Mouse (Mus musculus) neural tube, embryonic 12.5 days (tissue): Measurements from ENCODE around the gene Zfp93. TPM values are rescaled to one million over a fixed set of nuclear protein-coding genes. Genes with fewer than 3 reads are reported as not detected.

Source experiments
- ATAC-seq: fragments of 200-750 bp; cut with Nextera tagmentation; 2 replicates; pipeline ENCODE4 v1.8.0; 2017; ENCODE audit warnings: low read depth, mild to moderate bottlenecking, moderate TSS enrichment, moderate library complexity; ENCODE audit not compliant: low FRiP score
- H3K27ac ChIP-seq: fragments of 300-500 bp; sonication (generic); 2 replicates; pipeline ENCODE4 v1.5.1; 2016
- H3K27me3 ChIP-seq: fragments of 300-500 bp; sonication (generic); replicated peaks from 2 replicates; pipeline ENCODE4 v1.6.1; 2016; ENCODE audit warnings: mild to moderate bottlenecking
- H3K36me3 ChIP-seq: fragments of 300-500 bp; sonication (generic); 2 replicates; pipeline ENCODE4 v1.6.1; 2016; ENCODE audit warnings: mild to moderate bottlenecking
- H3K4me1 ChIP-seq: fragments of 300-500 bp; sonication (generic); 2 replicates; pipeline ENCODE4 v1.6.1; 2016
- H3K4me2 ChIP-seq: fragments of 300-500 bp; sonication (generic); replicated peaks from 2 replicates; pipeline ENCODE4 v1.6.1; 2016; ENCODE audit warnings: mild to moderate bottlenecking
- H3K4me3 ChIP-seq: fragments of 300-500 bp; sonication (generic); 2 replicates; pipeline ENCODE4 v1.5.1; 2016
- H3K9ac ChIP-seq: fragments of 300-500 bp; sonication (generic); 2 replicates; pipeline ENCODE4 v1.6.1; 2016; ENCODE audit warnings: mild to moderate bottlenecking
- H3K9me3 ChIP-seq: fragments of 300-500 bp; sonication (generic); 2 replicates; pipeline ENCODE4 v1.6.1; 2016; ENCODE audit warnings: mild to moderate bottlenecking
- WGBS: fragments of 180-500 bp; shearing (Covaris S2); methylation state at CpG from one replicate; pipeline ENCODE4 v1.1.7; 2016; 5-methylcytosine and 5-hydroxymethylcytosine counted together
- polyA plus RNA-seq: library from polyadenylated mRNA; unstranded; fragments of >200 nt; fragmentation: Nextera tagmentation; extraction: Ambion mirVana; gene quantifications from 2 replicates; pipeline ENCODE4 v1.2.1, GENCODE M21; 2016

Gene Zfp93
- polyA plus RNA-seq, 1 experiment from 2014 or later: 7.2 TPM

GRCm38 (mm10) chr7:24325197-24325596, 55.0 kb downstream of the Zfp93 start:
- 92% methylated on average over 6 of the region's 6 CpGs for WGBS
- H3K4me2 ChIP-seq: peak overlapping the region; percentile 59

GRCm38 (mm10) chr7:24325675-24326128, 55.5 kb downstream of the Zfp93 start:
- peak overlapping the region; percentile 33 for H3K4me3 ChIP-seq
- H3K9me3 ChIP-seq: no peaks in the 10 kb centered on the region
- H3K4me1 ChIP-seq: peaks cover 3% of the 10 kb centered on the region; the same call in 1 of the 2 replicates
- H3K4me2 ChIP-seq: peak overlapping the region; percentile 59
- H3K27me3 ChIP-seq: no peaks in the 10 kb centered on the region
- H3K9ac ChIP-seq: 0 out of 2 replicates have a peak overlapping the region, but pooled peaks have one; percentile 27
- ATAC-seq: peak; percentile 75
- no peak overlapping the region for H3K27ac ChIP-seq
- H3K36me3 ChIP-seq: no peaks in the 10 kb centered on the region
- 6% methylated on average over 13 of the region's 13 CpGs for WGBS

More at GRCm38 (mm10) chr7:24325197-24325596, 55.0 kb downstream of the Zfp93 start:
- Histone ChIP-seq H3K36me3 (no peaks in the 10 kb centered on the region), H3K27me3 (no peaks in the 10 kb centered on the region), H3K9me3 (no peaks in the 10 kb centered on the region), H3K27ac (no peak overlapping the region), H3K4me1 (peaks cover 3% of the 10 kb centered on the region; the same call in 1 of the 2 replicates), H3K4me3 (no peak overlapping the region), H3K9ac (no peak overlapping the region)
- no peak for ATAC-seq

GRCm38 (mm10) chr7:24326273-24327135, 56.3 kb downstream of the Zfp93 start:
- Histone ChIP-seq H3K9me3 (no peaks in the 10 kb centered on the region), H3K9ac (no peak overlapping the region), H3K36me3 (no peaks in the 10 kb centered on the region), H3K4me2 (peak overlapping the region; percentile 59), H3K4me1 (peaks cover 3% of the 10 kb centered on the region; the same call in 1 of the 2 replicates), H3K27me3 (no peaks in the 10 kb centered on the region), H3K27ac (no peak overlapping the region), H3K4me3 (no peak overlapping the region)
- 40% methylated on average over 20 of the region's 20 CpGs for WGBS
- ATAC-seq: peak; percentile 70

Other genes starting within 250 kb of the Zfp93 start
- gene Vmn1r183, start 217.2 kb upstream of the Zfp93 start, polyA plus RNA-seq: not detected in 2 replicates
- gene Zfp180, start 188.5 kb upstream of the Zfp93 start, polyA plus RNA-seq: 27.6 and 30.5 TPM in 2 replicates
- gene Zfp112, start 158.1 kb upstream of the Zfp93 start, polyA plus RNA-seq: 6.6 and 7.3 TPM in 2 replicates
- gene Zfp235, start 136.3 kb upstream of the Zfp93 start, polyA plus RNA-seq: 14.9 and 18.5 TPM in 2 replicates
- gene Zfp114, start 95.4 kb upstream of the Zfp93 start, polyA plus RNA-seq: 4.9 and 6.1 TPM in 2 replicates
- gene Zfp111, start 59.0 kb upstream of the Zfp93 start, polyA plus RNA-seq: 8.2 and 8.8 TPM in 2 replicates
- gene Zfp109, start 32.9 kb upstream of the Zfp93 start, polyA plus RNA-seq: 4.3 and 4.4 TPM in 2 replicates
- 3.3 and 3.7 TPM in 2 replicates for gene Zfp108, start 15.6 kb upstream of the Zfp93 start, polyA plus RNA-seq
- gene Zfp61, start 30.8 kb downstream of the Zfp93 start, polyA plus RNA-seq: 41.3 and 43.7 TPM in 2 replicates
- 16.3 and 18.4 TPM in 2 replicates for gene Zfp94, start 46.2 kb downstream of the Zfp93 start, polyA plus RNA-seq
- gene Tescl, start 63.5 kb downstream of the Zfp93 start, polyA plus RNA-seq: not detected in 2 replicates
- not detected in 2 replicates for gene Lypd5, start 78.8 kb downstream of the Zfp93 start, polyA plus RNA-seq
- 1.7 and 2.3 TPM in 2 replicates for gene Kcnn4, start 99.8 kb downstream of the Zfp93 start, polyA plus RNA-seq
- gene Smg9, start 129.2 kb downstream of the Zfp93 start, polyA plus RNA-seq: 29.7 and 30.6 TPM in 2 replicates
- gene Irgc1, start 181.9 kb downstream of the Zfp93 start, polyA plus RNA-seq: not detected in 2 replicates
- 1.7 and 2.0 TPM in 2 replicates for gene Plaur, start 192.1 kb downstream of the Zfp93 start, polyA plus RNA-seq
- gene Cadm4, start 211.6 kb downstream of the Zfp93 start, polyA plus RNA-seq: 42.8 and 60.0 TPM in 2 replicates
- gene Zfp428, start 236.6 kb downstream of the Zfp93 start, polyA plus RNA-seq: 172 and 176 TPM in 2 replicates
- 1.2 and 1.5 TPM in 2 replicates for gene AC161166.1, start 242.0 kb downstream of the Zfp93 start, polyA plus RNA-seq